Mouse (Mus musculus) E14TG2a.4 (cell line): ENCODE results near the gene Slc35a5.

Experiments used
- H3K27me3 ChIP-seq: 2 replicates; pipeline ENCODE4 v1.6.1; 2014; ENCODE audit warnings: low read length, control low read depth; ENCODE audit not compliant: insufficient read depth
- H3K36me3 ChIP-seq: 2 replicates; pipeline ENCODE4 v1.6.1; 2014; ENCODE audit warnings: low read length, control low read depth; ENCODE audit not compliant: insufficient read depth
- H3K4me1 ChIP-seq: replicated peaks from 2 replicates; pipeline ENCODE4 v1.6.1; 2014; ENCODE audit warnings: low read depth, low read length, control low read depth
- H3K4me3 ChIP-seq: replicated peaks from 2 replicates; pipeline ENCODE4 v1.5.1; 2014; ENCODE audit warnings: mild to moderate bottlenecking, low read length
- H3K9me3 ChIP-seq: 2 replicates; pipeline ENCODE4 v1.6.1; 2014; ENCODE audit warnings: low read length, control low read depth
- CTCF ChIP-seq: conservative IDR thresholded peaks from 2 replicates; pipeline ENCODE4 v1.5.1; 2014; ENCODE audit warnings: low read length
- NANOG ChIP-seq: IDR thresholded peaks from 2 replicates; pipeline ENCODE4 v1.6.1; 2014; ENCODE audit warnings: borderline replicate concordance, low read length, mixed read lengths

Slc35a5 gene

GRCm38 (mm10) chr16:45090005-45090404 lies 68.5 kb downstream of the Slc35a5 start:
- Histone ChIP-seq H3K36me3 (no peaks in the 10 kb centered on the region), H3K9me3 (no peaks in the 10 kb centered on the region), H3K4me1 (no peaks in the 10 kb centered on the region), H3K27me3 (peaks cover 14% of the 10 kb centered on the region), H3K4me3 (no peak overlapping the region)
- TF ChIP-seq NANOG (no peak), CTCF (peak; percentile 38)
